Mouse (Mus musculus) E14TG2a.4 (cell line): ENCODE data around the gene Mak.

Source experiments
- H3K27me3 ChIP-seq: 2 replicates; pipeline ENCODE4 v1.6.1; 2014; ENCODE audit warnings: low read length, control low read depth; ENCODE audit not compliant: insufficient read depth
- H3K36me3 ChIP-seq: 2 replicates; pipeline ENCODE4 v1.6.1; 2014; ENCODE audit warnings: low read length, control low read depth; ENCODE audit not compliant: insufficient read depth
- H3K4me1 ChIP-seq: replicated peaks from 2 replicates; pipeline ENCODE4 v1.6.1; 2014; ENCODE audit warnings: low read depth, low read length, control low read depth
- H3K4me3 ChIP-seq: replicated peaks from 2 replicates; pipeline ENCODE4 v1.5.1; 2014; ENCODE audit warnings: mild to moderate bottlenecking, low read length
- H3K9me3 ChIP-seq: 2 replicates; pipeline ENCODE4 v1.6.1; 2014; ENCODE audit warnings: low read length, control low read depth
- CTCF ChIP-seq: conservative IDR thresholded peaks from 2 replicates; pipeline ENCODE4 v1.5.1; 2014; ENCODE audit warnings: low read length
- NANOG ChIP-seq: IDR thresholded peaks from 2 replicates; pipeline ENCODE4 v1.6.1; 2014; ENCODE audit warnings: borderline replicate concordance, low read length, mixed read lengths
- POU5F1 ChIP-seq: IDR thresholded peaks from 2 replicates; pipeline ENCODE4 v1.6.1; 2014; ENCODE audit warnings: low read length, borderline replicate concordance

Mak gene

DNA sequence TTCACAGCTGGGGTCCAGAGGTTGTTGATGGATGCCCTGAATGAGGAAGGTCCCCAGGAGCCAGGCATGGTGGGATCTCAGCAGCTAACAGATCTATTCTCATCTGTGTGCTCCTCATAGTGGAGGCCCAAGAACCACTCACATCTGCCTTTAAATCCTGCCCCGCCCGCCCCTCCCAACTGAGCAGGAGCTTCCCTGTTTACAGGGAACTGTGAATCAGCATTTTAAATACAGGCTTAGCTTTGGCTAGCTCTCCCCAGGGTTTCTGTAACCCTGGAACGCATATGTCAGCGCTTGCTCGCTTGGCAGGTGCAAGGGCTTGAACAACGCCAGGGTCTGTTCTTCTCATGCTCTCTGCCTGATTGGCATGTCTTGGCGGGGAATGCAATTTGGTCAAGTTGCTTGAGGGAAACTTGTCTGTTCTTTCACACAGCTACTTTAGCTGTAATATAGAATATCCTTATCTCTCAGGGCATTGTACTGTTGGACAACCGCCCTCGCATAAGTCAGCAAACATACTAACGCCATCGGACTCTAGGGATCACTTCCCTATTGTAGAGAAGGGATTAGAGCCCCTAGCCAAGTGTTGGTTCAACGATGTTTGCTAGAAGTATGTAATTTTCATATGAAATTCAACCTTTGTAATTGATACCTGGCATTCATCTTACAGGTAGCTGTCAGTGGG, 24.5 kb upstream of the Mak start:
- H3K4me3 ChIP-seq = no peak overlapping the region
- H3K4me1 ChIP-seq = peaks cover 11% of the 10 kb centered on the region; the same call in 1 of the 2 replicates
- no peaks in the 10 kb centered on the region for H3K36me3 ChIP-seq
- TF ChIP-seq NANOG (no peak), POU5F1 (no peak), CTCF (no peak)
- peaks cover 4% of the 10 kb centered on the region; the same call in 1 of the 2 replicates for H3K27me3 ChIP-seq
- no peaks in the 10 kb centered on the region for H3K9me3 ChIP-seq

DNA sequence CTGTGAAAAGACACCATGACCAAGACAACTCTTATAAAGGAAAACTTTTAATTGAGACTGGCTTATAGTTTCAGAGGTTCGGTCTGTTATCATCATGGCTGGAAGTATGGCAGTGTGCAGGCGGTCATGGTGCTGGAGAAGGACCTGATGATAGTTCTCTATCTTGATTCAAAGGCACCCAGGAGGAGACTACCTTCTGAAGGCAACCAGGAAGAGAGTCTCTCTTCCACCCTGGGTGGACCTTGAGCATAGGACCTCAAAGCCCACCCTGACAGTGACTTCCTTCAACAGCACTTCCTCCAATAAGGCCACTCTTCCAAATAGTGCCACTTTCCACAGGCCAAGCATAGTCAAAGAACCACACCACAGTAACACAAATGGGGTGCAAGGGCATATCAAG, 20.5 kb upstream of the Mak start:
- TF ChIP-seq CTCF = no peak
- no peak for TF ChIP-seq POU5F1
- TF ChIP-seq NANOG = no peak
- H3K27me3 ChIP-seq = peaks cover 4% of the 10 kb centered on the region; the same call in 1 of the 2 replicates
- no peaks in the 10 kb centered on the region for H3K9me3 ChIP-seq
- H3K36me3 ChIP-seq = no peaks in the 10 kb centered on the region
- peaks cover 17% of the 10 kb centered on the region for H3K4me1 ChIP-seq
- H3K4me3 ChIP-seq = no peak overlapping the region

DNA sequence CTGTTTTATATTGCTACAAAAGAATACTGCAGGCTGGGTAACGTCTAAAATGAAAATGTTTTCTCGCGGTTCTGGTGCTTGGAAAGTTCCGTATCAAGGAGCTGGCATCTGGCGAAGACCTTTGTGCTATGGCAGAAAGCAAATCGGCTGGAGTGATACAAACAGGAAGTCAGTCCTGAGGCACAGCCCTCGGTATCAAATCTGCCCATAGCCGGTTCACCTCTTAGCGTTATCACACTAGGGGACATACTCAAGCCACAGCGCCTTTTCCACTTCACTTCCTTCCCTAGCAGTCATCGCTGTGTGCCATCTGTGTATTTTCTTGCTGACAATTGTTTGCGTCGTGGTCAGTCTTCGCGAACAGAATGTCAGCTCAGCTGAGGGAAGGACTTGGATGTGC, 18.8 kb upstream of the Mak start:
- Histone ChIP-seq H3K27me3 (peaks cover 4% of the 10 kb centered on the region; the same call in 1 of the 2 replicates), H3K9me3 (no peaks in the 10 kb centered on the region), H3K4me1 (peaks cover 12% of the 10 kb centered on the region), H3K36me3 (no peaks in the 10 kb centered on the region), H3K4me3 (no peak overlapping the region)
- TF ChIP-seq POU5F1 (no peak), CTCF (no peak), NANOG (no peak)

DNA sequence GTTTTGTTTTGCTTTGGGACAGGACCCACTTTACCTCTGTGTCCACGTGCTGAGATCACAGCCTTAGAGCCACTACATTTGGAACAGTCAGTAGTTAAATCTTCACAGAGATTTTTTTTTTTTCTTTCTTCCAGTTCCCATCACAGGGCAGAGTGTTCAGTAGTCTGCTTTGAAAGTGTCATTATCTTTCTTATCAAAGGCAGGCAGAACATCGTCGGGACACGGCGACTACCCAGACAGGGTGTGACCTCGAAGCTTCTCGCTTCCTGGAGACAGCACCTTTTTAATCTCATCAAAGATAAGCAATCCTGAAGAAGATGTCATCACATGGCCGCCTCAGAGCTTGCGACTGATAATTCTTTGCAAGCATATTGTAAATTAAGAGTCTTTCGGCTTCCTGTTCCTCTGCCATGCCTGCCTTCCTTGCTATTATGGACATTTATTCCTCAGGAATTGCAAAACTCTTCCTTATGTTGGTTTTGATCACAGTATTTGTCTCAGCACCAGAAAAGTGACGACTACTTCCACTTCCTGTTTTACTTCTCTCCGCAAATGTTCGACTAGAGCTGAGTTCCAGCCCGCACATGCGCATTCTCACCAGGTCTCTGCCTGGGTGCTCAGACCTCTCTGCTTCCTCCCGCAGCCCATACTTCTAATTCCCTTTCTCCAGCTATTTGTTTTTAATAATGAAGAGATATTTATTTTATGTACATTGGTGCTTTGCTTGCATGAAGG, 18.0 kb upstream of the Mak start:
- no peaks in the 10 kb centered on the region for H3K27me3 ChIP-seq
- no peak for TF ChIP-seq POU5F1
- TF ChIP-seq NANOG = no peak
- TF ChIP-seq CTCF = no peak
- H3K36me3 ChIP-seq = no peaks in the 10 kb centered on the region
- H3K9me3 ChIP-seq = no peaks in the 10 kb centered on the region
- peaks cover 12% of the 10 kb centered on the region for H3K4me1 ChIP-seq
- H3K4me3 ChIP-seq = no peak overlapping the region

DNA sequence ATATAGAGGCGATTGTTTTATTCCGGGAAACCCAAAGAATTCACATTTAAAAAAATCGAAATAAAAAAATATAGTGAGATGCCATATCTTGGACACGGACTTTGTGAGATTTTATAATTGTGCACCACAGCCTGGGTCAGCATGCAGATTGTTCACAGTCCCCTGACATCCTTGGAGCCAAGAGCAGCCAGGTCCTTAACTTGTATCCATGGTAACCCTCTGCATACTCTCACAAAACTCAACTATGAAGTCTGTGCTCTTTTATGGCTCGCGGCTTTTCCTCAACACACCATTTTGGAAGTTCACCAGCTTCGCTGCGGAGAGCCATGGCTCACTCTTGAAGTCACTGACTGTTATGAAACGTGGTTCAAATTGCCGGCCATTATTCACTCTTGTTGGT, 14.7 kb upstream of the Mak start:
- no peaks in the 10 kb centered on the region for H3K27me3 ChIP-seq
- no peaks in the 10 kb centered on the region for H3K9me3 ChIP-seq
- peaks cover 19% of the 10 kb centered on the region for H3K4me1 ChIP-seq
- no peak overlapping the region for H3K4me3 ChIP-seq
- H3K36me3 ChIP-seq = no peaks in the 10 kb centered on the region
- TF ChIP-seq POU5F1 (no peak), CTCF (no peak), NANOG (no peak)

DNA sequence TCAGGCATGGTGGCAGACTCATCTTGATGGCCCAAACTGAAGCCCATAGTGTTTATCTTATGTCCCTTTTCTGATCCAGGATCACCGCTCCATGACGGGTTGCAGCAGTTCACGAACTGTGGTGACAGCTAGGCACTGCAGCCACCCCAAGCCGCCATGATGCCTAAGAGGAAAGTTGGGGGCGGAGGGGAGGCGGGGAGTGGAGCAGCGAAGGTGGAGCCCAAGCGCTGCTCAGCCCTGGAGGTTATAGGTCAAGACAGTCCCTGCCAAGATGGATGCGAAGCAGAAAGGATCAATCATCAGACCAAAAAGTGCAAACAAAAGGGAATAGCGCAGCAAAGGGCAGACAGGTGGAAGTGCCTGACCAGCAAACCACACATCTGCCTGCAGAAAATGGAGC, 11.8 kb upstream of the Mak start:
- H3K9me3 ChIP-seq = no peaks in the 10 kb centered on the region
- H3K36me3 ChIP-seq = no peaks in the 10 kb centered on the region
- no peaks in the 10 kb centered on the region for H3K27me3 ChIP-seq
- H3K4me3 ChIP-seq = peak overlapping the region; percentile 66
- H3K4me1 ChIP-seq = peaks cover 13% of the 10 kb centered on the region; the same call in 1 of the 2 replicates
- TF ChIP-seq POU5F1 (no peak), NANOG (no peak), CTCF (no peak)

DNA sequence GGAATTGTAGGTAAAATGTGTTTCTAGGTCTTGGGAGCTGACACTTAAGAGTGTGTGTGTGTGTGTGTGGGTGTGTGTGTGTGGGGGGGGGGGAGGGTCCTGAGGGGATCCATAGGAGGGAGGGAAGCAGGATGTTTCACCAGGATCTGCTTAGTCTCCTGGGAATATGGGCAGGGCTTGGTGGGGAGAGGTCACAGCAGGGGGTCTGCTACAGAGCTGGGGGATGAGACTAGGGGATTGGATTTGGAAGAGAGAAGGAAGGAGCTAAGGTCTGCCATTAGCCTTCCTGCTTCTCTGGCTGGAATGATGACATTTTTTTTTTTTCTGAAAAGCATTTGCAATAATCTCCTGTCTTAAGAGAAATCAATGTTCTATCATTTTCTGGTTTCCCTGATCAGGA, 9.2 kb upstream of the Mak start:
- Histone ChIP-seq H3K4me1 (peaks cover 19% of the 10 kb centered on the region; the same call in 1 of the 2 replicates), H3K4me3 (no peak overlapping the region), H3K36me3 (no peaks in the 10 kb centered on the region), H3K9me3 (no peaks in the 10 kb centered on the region), H3K27me3 (no peaks in the 10 kb centered on the region)
- TF ChIP-seq NANOG (no peak), POU5F1 (no peak), CTCF (no peak)

DNA sequence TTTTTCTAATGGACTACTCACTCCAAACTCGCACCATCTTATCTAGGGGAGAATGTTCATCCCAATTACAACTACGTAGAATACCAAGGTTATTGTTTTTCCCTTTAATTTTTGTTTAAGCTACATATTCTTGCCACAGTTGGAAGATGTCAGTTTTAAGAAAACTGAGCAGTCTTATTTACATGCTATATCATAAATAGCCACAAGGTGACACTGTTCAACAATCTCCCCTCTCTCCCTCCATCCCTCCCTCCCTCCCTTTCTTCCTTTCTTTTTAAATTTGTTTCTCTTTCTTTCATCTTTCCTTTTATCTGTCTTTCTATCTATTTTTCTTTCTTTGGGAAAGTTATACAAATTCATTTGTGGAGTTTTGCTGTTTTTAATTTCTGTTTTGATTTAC, 5.6 kb upstream of the Mak start:
- Histone ChIP-seq H3K36me3 (no peaks in the 10 kb centered on the region), H3K4me3 (no peak overlapping the region), H3K9me3 (no peaks in the 10 kb centered on the region), H3K4me1 (peaks cover 12% of the 10 kb centered on the region; the same call in 1 of the 2 replicates), H3K27me3 (peaks cover 15% of the 10 kb centered on the region)
- TF ChIP-seq CTCF (peak; percentile 41), POU5F1 (no peak)

DNA sequence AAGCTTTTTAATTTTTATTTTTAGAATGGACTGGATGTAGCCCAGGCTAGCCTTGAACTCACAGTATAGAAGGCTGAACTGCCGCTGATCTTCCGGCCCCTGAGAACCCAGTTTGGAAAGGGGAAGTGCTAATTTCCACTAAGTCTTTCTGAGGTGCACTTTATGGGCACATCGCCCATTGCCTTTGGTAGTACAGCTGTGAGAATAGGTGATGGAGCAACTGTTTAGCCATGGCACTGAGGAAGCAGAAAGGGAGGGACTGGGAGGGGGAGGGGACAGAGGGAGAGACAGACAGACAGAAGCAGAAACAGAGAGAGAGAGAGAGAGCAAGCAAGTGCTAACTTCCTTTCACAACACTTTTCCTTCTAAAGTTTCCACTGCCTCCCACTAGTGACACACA, 5.0 kb upstream of the Mak start:
- Histone ChIP-seq H3K36me3 (no peaks in the 10 kb centered on the region), H3K4me3 (no peak overlapping the region), H3K27me3 (peaks cover 18% of the 10 kb centered on the region), H3K4me1 (peaks cover 12% of the 10 kb centered on the region; the same call in 1 of the 2 replicates), H3K9me3 (no peaks in the 10 kb centered on the region)
- no peak for TF ChIP-seq NANOG
- TF ChIP-seq CTCF = no peak
- TF ChIP-seq POU5F1 = no peak
